Mouse (Mus musculus) heart, postnatal 0 days (tissue): ENCODE measurements around the gene Zfp958.

Source experiments
- CTCF ChIP-seq: IDR thresholded peaks from 2 replicates; pipeline ENCODE4 v1.5.1; 2016; ENCODE audit warnings: antibody characterized with exemption, control low read depth, low read depth
- EP300 ChIP-seq: IDR thresholded peaks from 2 replicates; pipeline ENCODE4 v1.6.1; 2016; ENCODE audit warnings: antibody characterized with exemption, low read depth

DNA sequence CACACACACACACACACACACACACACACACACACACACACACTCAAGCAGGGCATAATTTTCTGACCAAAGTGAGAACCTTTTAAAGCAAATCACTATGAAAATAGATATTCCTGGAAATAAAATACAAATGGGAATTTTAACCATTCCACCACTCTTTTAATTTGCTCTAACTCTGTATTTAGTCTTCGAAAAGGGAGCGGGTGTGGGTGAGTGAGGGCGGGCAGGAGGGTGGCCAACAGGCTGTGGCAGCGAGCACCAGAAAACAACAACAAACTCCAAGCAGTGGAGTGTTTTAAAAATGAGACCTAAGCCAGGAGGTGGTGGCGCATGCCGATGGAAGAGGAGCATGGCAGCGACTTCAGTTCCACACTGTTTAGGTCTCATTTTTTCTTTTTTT lies 43.6 kb downstream of the Zfp958 start:
- TF ChIP-seq CTCF (no peak), EP300 (no peak)
